Mouse (Mus musculus): ENCODE measurements around the gene Pld4.
"Not testable (repeated sequence)": the region's sequence is repeated elsewhere in the genome, so short reads cannot be mapped to it uniquely, and the experiment has no call there.

Gene Pld4

GRCm38 (mm10) chr12:112799237-112799970, 38.9 kb downstream of the Pld4 start:
- in situ Hi-C loops (cut with MboI, MseI): loop anchor here (10.0 kb wide), 1 partner anchor 635 kb away; no protein-coding TSS in a partner anchor

DNA sequence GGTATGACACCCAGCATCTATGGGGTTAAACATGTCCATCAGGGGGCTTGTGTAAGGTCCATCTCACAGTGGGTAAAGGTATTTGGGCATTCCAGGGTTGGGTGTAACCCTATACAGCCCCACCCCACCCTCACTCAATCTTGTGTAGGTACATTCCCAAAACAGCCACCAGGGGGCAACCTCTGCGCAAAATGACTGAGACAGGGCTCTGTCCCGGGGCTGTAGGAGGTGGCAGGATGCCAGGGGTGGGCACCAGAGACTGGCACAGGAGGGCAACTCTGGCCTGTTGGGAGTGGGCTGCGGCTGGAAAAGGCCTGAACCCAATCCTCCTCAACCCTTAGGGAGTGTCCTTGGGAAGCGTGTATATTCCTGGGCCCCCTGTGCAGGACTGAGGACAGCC, 40.0 kb downstream of the Pld4 start:
- in situ Hi-C loops (cut with MboI, MseI): loop anchor here (5.0 to 10.0 kb wide), 2 partner anchors 52 to 144 kb away; partner anchors contain the start of gene Nudt14

GRCm38 (mm10) chr12:112801864-112802846, 41.7 kb downstream of the Pld4 start, which contains the start of gene Ahnak2:
Ahnak2 (minus strand) TSS chr12:112802657.
- in situ Hi-C loops (cut with MboI, MseI): loop anchor here (5.0 to 10.0 kb wide), 2 partner anchors 50 to 143 kb away; partner anchors contain the start of gene Nudt14

DNA sequence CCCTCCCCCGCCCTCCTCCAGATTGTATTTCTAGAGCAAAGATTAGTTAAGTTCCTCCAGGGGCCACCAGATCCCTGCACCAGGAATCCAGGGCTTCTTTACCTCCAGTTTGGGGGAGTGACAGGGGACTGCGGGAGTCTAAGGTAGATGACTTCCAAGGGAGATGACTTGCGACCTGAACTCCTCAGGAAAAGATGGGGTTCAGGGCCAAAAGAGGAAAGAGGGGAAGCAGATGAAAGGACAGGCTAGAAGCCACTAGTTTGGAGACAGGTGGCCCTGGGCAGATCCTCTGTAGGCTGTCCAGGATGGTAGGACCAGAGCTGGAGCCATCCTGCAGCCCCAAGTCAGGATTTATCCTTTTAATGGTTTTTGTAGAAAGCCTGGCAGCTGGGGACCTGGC, 42.5 kb downstream of the Pld4 start:
- in situ Hi-C loops (cut with MboI, MseI): loop anchor here (5.0 to 10.0 kb wide), 2 partner anchors 49 to 142 kb away; partner anchors contain the start of gene Nudt14

- in situ Hi-C loops (cut with MboI, MseI): loop anchor here (5.0 to 10.0 kb wide), 2 partner anchors 48 to 141 kb away; partner anchors contain the start of gene Nudt14
Measured at GRCm38 (mm10) chr12:112804046-112804445, 43.6 kb downstream of the Pld4 start.

- in situ Hi-C loops (cut with MboI, MseI): loop anchor here (5.0 to 10.0 kb wide), 3 partner anchors 64 to 139 kb away; partner anchors contain the start of gene Nudt14
Measured at GRCm38 (mm10) chr12:112806044-112806443, 45.6 kb downstream of the Pld4 start.

DNA sequence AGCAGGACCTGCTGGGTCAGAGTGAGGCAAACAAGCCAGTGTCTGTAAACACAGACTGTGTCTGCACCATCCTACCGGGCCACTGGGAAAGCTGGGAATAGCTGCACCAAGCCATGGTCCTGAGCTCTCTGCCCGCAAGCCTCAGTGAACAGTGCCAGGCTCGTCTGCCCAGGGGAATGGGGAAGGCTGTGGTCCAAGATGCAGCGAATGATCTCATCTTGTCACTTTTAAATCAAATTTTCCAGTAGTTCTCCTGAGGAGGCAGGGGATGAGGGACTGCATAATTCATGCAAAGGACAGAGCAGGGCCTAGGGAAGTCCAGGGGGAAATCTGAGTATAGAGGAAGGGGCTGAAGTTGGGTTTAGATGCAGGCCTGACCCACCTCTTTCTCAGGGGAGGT, 47.3 kb downstream of the Pld4 start:
- in situ Hi-C loops (cut with MboI, MseI): loop anchor here (5.0 to 10.0 kb wide), 3 partner anchors 65 to 137 kb away; partner anchors contain the start of gene Nudt14

DNA sequence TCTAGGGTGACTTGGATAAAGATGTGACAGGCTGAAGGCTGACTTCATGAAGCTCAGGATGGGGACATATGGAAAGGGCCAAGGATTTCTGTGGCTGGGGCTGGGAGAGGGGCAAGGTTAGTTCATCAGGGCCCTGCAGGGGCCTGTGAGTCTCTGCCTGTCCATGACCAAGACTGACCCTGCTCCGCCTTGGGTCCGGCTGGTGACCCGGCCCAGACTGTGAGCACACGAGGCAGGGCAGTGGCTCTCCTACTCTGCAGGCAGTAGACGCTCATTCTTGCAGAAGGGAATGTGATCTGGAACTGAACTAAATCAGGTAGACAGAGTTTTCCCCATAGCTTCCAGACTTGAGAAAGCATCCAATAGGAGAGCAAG, 47.7 kb downstream of the Pld4 start:
- in situ Hi-C loops (cut with MboI, MseI): loop anchor here (5.0 to 10.0 kb wide), 3 partner anchors 66 to 137 kb away; partner anchors contain the start of gene Nudt14

DNA sequence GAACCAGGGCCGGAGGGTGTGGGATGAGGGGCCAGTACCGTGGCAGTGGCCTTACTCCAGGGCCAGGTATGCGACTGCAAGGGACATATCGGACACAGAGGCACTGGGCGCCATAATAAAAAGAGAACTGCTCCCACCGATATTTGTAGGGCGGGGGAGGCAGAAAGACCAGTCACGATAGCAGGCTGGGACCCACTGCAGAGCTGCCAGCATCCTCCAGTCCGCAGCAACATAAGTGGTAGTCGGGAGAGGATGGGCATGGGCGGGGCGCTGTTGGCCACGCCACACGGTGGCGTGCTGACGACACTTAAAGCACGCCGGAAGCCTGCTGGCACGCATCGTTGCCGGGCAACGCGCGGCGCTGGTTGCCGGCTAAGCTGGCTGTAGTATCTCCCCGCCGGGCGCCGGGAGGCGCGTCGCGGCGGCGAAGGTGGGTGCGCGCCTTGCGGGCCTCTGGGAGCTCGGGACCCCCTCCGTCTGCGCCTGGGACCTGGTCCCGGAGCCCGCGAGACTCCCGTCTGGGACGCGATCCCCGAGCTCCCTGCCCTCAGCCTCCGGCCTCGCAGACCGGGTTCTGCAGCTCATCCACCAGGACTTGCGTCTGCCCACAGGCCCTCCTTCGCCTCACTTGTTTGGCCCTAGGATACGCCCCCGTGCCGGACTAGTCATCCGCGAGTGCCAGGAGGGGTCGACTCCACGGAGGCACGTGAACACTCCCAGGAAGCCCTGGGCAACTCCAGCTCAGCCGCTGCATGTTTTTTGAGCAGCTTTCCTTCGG, 48.3 kb downstream of the Pld4 start, which contains the start of gene Clba1:
Gene Clba1, plus strand, starts transcription at position 351 of the 778 bp plus-strand sequence.
- in situ Hi-C loops (cut with MboI, MseI): loop anchor here (5.0 to 10.0 kb wide), 3 partner anchors 66 to 136 kb away; partner anchors contain the start of gene Nudt14

GRCm38 (mm10) chr12:112809641-112810040, 49.2 kb downstream of the Pld4 start:
- in situ Hi-C loops (cut with MboI, MseI): loop anchor here (5.0 to 10.0 kb wide), 3 partner anchors 67 to 135 kb away; partner anchors contain the start of gene Nudt14

- in situ Hi-C loops (cut with MboI, MseI): no loop called here
Measured at GRCm38 (mm10) chr12:112810092-112810885, 49.8 kb downstream of the Pld4 start.

DNA sequence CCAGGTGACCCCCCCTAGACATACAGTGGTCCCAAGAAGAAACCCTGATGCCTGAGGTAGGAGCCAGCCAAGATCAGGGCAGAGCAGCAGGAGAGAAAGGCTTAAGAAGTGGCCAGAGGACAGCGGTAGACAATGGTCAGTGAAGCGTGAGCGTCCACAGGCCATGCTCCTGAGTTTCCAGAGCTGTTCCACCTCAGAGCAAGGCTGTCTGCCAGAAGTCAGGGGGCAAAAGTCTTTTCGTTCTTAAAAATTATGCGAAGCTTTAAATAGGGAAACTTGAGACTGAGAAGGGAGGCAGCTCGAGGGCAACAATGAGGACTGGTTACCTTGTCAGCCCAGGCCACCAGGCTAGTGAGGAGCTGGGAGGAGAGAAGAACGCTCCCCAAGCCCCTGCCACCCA, 52.9 kb downstream of the Pld4 start:
- in situ Hi-C loops (cut with MboI, MseI): no loop called here

DNA sequence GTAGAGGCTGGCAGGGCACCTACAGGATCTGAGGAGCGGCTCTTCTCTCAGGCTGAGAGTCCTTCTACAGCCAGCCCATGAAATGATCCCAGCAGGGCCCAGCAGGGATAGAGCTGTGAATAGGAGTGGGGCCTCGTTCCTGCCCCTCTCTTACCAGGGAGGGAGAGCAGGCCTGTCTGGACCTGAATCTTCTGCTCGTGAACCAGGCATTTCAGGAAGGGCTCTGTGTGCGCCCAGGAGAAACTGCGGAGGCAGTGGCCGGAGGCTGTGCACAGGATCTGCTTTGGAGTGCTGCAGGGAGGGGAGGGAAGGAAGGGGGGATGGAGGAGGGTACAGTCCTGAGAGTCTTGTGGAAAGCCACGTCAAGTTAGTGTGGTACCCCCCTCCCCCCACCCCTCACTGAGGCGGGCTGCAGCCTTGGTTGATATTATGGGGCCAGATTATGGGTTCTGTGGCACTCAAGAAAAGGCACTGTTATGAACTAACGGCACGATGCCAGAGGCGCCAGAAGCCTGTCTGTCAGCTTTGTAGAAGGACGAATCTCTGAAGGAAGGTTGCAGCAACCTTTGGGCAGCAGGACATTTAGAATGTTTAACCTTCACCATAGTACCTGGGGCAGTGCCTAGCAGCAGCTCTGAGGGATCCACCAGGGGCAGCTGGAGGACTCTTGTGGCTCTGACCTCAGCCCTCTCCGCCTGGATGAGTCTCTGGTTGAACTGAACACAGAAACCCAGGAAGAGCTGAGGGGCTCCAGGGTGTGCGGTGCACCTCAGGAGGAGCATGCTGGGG, 54.4 kb downstream of the Pld4 start:
- in situ Hi-C loops (cut with MboI, MseI): no loop called here

GRCm38 (mm10) chr12:112816294-112816693, 55.8 kb downstream of the Pld4 start:
- in situ Hi-C loops (cut with MboI, MseI): no loop called here

DNA sequence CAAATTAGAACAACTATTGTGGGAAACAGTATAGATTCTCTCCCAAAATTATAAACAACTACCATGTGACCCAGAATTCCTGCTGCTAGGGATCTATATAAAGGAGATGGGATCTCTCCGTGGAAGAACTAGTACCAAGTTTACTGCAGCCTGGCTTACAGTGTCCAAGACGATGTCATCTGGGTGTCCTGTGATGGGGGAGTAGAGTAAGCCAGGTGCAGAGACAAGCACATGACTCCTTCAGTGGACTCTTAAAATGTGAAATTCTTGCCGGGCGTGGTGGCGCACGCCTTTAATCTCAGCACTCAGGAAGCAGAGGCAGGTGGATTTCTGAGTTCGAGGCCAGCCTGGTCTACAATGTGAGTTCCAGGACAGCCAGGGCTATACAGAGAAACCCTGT, 56.4 kb downstream of the Pld4 start:
- in situ Hi-C loops (cut with MboI, MseI): not testable (repeated sequence)
